Mouse (Mus musculus): ENCODE measurements around the gene Zfp36l2. TPM values are rescaled to one million over a fixed set of nuclear protein-coding genes. Genes with fewer than 3 reads are reported as not detected.
A peak's percentile ranks its signal among the peaks of the same experiment; 100 is the strongest.
"Not testable (repeated sequence)": the region's sequence is repeated elsewhere in the genome, so short reads cannot be mapped to it uniquely, and the experiment has no call there.

Zfp36l2 gene
- polyA plus RNA-seq (2015; fragmentation: Nextera tagmentation; extraction: Ambion mirVana) = 28.4 and 35.1 TPM in 2 replicates

DNA sequence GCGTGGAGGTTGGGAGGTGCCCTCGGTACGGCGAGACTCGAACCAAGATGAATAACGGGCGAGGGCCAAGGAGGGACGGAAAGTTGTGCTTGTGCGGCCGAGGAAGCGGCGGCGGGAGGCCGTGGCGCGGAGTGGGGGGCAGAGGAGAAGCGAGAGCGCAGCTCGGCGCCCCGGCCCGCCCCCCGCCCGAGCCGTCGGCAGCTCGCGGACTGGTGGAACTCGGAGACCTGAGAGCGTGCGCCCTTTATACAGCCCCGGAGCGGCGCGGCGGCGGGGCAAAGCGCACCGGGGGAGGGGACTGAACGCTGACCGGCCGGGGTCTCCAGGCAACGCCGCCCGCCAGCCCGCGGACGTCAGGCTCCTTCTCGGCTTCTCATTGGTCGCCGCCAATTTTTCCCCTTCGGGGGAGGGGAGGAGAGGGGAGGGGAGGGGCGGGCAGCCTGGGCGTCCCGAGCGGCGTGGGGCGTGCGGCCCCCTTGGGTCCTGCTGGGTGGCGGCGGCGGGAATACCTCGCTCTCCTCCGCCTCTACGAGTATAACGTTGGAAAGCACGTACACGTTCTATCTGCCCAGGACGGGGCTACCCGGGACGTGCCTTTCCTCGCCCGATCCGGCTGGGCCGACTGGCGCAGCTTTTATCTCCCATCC, at the start of gene Zfp36l2:
Gene Zfp36l2, minus strand, starts transcription at position 221 of the 647 bp plus-strand sequence.
- DNase-seq (ENCODE audit: low spot score) = peak; percentile 88

DNA sequence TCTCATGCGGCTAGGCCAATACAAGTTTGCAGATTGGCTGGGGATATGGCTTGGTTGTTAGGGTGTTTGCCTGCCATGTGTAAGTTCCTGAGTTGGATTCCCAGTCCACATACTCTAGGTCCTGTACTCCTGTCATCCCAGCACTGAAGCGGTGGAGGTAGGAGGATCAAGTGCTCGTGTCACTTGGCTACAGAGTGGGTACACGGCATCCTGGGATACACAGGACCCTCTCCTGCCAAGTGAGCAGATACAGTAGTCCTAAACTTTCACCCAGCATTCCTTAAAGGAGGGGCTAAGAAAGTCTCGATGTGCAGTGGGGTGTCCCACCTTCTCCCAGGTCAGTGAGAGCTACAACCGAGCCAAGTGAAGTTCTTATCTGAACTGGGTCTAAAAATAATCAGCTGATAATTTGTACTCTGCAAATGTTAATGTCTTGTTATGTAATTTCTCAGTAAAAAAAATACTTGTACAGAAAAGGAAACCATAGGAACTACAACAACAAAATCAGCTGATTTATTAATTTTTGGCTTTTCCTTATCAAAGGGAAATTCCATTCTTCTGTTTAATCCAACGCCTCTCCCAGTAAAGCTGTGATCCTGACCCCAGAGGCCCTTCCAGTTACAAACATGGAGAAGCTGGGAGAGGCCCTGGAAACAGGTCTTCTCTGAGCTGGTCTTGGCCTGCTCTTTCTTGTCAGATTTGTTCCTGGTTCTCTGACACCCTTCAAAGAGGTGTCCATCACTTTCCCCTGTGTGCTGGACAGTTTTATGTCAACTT, 49.2 kb upstream of the Zfp36l2 start:
- no peak for DNase-seq (ENCODE audit: low spot score)

DNA sequence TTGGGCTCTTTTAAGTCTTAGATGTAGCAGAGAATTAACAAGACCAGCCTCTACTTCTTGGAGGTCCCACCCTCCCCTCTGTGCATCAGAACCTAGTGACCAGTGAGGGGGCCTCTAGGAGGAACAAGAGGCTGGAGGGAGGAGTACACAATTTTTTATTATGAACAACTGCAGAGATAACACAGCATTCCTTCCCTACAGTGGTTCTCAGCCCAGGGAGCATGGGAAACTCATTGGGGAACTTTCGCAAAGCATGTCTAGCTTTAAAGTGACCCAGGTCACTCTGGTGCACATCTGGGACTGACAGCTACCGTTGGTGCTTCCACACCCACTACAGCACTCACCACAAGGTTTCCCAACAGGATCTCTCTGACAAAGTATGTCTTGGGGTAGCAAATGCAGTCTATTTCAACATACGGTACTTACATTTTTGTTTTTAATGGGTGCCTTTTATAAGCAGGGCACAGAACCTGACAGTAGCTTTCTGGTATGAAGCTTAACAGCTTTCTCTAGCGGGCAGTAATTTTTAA, 47.7 kb upstream of the Zfp36l2 start:
- no peak for DNase-seq (ENCODE audit: low spot score)

GRCm38 (mm10) chr17:84234785-84235184, 47.0 kb upstream of the Zfp36l2 start:
- DNase-seq (ENCODE audit: low spot score) = not testable (repeated sequence)

DNA sequence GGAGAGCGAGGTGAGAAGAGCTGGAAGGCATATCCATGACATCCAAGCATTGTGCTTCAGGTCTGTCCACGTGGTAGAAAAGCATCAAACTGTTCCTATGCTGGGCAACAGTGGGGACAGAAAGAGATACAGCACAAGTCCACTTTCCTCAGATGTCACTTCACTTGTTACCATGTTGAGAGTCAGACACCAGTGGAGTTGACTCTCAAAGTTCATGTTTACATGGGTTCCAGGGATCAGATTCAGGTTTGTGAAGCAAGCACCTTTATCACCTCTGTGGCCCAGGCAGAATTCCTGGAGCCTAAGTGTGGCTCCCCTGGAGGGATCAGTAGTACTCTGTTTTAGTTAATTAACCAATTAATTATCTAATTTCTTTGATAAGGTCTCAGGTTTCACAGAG, 46.0 kb upstream of the Zfp36l2 start:
- no peak for DNase-seq (ENCODE audit: low spot score)

DNA sequence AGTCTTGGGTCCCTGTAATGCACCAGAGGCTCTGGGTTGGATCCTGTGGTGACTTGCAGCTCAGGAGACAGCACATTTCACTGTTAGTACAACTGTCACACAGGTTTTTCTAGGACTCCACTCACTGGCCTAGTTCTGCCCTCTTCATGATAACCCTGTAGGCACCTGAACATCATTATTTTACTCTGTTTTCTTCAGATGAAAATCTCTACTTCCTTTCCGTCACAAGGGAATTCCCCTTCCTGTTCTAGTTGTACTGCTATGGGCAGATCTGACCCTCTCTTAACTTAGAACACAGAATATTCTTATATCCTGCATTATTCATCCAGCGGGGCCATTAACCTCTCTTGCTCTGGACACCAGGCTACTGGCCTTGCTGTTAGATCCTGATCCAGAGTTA, 43.6 kb upstream of the Zfp36l2 start:
- no peak for DNase-seq (ENCODE audit: low spot score)

DNA sequence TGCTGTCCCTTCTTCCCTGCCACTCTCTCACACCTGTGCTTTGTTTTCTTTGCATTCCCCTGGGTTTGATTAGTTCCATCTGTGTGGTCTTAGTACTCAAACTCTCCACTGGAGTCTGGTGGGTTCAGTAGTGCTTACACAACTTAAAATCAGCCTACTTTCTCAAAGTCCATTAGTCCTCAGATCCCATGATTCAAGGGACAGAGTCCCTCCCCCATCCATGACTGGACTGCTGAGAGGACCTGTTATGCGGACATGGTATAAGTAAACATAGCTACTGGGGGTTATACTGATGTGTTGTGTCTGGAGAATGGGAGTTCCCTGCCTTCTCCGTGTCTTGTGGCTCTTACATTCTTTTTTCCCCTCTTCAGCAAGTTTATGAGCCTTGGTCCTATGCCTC, 40.5 kb upstream of the Zfp36l2 start:
- no peak for DNase-seq (ENCODE audit: low spot score)

DNA sequence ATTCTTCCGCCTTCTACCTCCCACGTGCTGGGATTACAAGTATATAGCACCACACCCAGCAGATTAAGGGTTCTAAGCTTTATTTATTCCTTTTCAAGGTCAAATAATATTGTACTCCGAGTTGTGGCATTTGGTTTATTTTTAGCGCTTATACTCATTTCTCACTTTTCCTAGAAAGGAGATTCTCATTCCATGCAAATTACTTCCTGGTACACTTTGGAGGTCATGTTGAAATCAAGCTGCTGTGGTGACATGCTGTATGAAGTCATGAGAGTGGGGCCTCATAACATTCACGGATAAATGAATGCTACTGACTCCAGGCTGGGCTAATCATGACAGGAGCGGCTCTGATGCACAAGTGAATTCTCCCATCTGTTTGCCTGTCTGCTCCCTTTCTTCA, 38.9 kb upstream of the Zfp36l2 start:
- DNase-seq (ENCODE audit: low spot score) = no peak

GRCm38 (mm10) chr17:84226231-84226630, 38.5 kb upstream of the Zfp36l2 start:
- no peak for DNase-seq (ENCODE audit: low spot score)

DNA sequence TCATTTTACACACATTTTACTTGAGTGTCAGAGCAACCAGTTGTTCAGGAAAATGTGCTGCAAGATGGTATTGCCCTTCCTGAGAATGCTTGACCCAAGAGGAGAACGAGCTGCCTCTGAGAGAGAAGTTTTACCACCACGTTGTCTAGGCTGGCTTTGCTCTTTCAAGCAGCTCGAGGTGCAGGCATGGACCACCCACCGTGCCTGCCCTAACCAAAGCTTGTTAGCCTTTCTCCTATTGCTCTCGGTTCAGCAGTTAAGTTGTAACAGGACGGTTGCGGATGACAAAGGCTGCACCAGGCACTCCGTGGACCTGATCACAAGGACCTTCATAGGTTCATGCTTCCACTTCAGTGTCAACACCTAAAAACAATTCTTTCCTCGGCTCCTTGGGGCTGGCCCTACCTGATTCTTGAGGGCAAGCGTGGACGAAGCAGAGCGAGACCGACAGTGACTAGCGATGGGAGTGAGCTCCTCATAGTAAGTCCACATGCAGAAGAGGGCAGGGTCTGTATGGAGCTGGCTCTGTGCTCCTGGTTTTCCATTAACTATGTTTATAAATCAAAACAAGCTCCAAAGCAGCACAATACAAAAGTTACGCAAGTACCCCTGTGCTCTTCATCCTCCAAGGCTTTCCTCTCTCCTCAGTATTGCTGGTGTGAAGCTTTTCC, 36.6 kb upstream of the Zfp36l2 start:
- DNase-seq (ENCODE audit: low spot score) = no peak

DNA sequence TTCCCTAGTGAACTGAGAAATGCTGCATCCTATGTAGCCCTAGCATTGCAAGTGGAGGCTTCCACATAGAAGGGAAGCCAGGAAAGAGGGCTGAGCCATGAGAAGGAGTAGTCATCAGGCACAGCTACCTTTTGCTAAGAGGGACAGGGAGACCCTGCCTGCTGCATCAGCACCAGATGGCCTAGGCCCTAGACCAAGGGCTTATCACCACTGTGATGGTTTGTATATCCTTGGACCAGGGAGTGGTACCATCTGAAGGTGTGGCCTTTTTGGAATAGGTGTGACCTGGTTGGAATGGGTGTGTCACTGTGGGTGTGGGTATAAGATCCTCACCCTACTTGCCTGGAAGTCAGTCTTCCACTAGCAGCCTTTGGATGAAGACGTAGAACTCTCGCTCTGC, 31.1 kb upstream of the Zfp36l2 start:
- not testable (repeated sequence) for DNase-seq (ENCODE audit: low spot score)

GRCm38 (mm10) chr17:84217696-84218095, 29.9 kb upstream of the Zfp36l2 start:
- no peak for DNase-seq (ENCODE audit: low spot score)

DNA sequence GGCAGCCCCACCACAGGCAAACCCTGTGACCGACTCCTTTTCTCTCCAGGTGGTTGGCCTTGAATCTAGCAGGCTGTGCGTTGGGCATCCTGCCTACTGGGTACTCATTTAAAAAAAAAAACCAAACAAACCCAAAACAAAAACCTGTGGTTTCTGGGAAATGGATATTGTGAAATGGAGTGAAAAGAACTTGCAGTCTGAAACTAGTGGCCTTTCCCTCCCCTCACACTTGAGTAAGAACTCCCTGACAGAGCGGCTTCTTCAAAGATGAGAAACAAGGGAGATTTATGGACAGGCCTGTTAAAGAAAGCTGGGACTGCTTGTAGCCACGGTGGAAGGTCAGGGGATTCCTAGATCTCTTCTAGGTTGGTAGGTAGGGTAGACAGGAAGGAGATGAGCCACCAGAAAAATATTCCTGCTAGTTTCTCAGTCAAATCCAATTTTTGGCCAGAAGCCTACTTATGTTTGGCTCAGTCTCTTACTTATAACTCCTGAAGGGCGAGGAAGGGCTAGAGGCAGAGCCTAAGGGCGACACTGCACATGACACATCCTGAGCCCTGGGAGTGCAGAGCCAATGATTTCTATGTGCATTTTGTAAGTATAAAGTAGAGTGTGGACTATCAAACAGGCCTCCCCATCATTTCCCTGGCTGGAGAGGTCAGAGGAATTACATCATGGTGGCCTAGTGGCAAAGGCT, 27.7 kb upstream of the Zfp36l2 start:
- DNase-seq (ENCODE audit: low spot score) = no peak

- no peak for DNase-seq (ENCODE audit: low spot score)
These were observed 25.7 kb upstream of the Zfp36l2 start for GRCm38 (mm10) chr17:84213464-84213863.

- no peak for DNase-seq (ENCODE audit: low spot score)
These were observed 19.9 kb upstream of the Zfp36l2 start for GRCm38 (mm10) chr17:84207611-84208010.

- DNase-seq (ENCODE audit: low spot score) = no peak
These were observed 18.5 kb upstream of the Zfp36l2 start for GRCm38 (mm10) chr17:84206239-84206638.

GRCm38 (mm10) chr17:84204962-84205361, 17.2 kb upstream of the Zfp36l2 start:
- DNase-seq (ENCODE audit: low spot score) = no peak

DNA sequence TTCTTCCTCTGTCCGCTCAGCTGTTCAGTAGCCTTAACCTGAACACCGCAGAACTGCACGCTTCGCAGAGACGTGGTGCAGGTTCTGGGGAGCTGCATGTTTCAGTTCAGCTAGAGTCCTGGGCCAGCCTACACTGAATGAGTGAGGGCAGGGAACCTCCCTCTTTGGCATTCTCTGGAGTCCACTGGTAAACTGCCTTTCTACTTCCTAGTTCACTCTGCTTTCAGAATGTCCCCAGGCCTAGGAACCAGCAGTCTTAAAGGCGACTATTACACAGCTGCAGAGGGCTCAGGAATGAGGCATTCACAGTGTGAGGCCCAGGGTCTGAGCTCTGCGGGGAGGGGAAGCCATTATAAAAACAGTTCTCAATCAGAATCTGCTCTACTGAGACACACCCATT, 15.6 kb upstream of the Zfp36l2 start:
- DNase-seq (ENCODE audit: low spot score) = no peak

- DNase-seq (ENCODE audit: low spot score) = no peak
These were observed 13.4 kb upstream of the Zfp36l2 start for GRCm38 (mm10) chr17:84201183-84201582.

DNA sequence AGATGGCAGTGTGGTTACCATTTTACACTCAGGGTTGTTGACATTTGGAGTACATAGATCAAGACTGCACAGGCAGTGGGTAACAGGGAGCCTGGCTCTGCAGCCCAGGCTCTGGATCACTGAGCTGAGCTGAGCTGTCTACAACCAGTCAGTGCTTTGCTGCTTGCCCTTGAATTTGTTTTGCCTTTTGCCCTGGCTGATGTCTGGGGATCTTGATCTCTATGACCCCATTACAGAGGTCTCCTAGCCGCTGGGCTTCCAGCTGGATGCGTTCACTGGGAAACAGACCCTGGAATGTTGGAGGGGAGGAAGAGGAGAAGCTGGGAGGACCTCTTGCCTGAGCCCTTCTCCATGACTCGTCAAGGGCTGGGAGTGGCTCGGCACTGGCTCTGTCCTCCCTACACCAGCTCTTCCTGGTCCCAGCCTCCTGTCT, 10.2 kb upstream of the Zfp36l2 start:
- no peak for DNase-seq (ENCODE audit: low spot score)

DNA sequence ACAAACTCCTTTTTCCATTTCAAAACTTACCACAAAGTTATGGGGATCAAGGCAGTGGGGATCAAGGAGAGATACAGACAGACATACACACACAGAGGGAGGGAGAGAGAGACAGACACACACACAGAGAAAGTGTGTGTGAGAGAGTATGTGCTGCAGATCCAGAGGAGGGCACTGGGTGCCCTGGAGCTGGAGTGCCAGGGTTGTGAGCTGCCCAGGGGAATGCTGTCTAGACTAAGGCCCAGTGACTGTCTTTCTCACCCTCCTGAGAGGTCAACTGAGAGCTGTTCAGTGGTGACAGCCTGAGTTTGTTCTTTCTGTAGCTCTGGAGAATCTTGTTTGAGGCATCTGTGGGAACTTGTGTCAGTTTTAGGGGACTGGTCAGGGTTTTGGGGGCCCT, 8.6 kb upstream of the Zfp36l2 start:
- DNase-seq (ENCODE audit: low spot score) = no peak

All from thymus, postnatal 0 days (tissue).